Mouse (Mus musculus) forebrain, postnatal 0 days (tissue): ENCODE measurements around the gene Tedc1. TPM values are rescaled to one million over a fixed set of nuclear protein-coding genes. Genes with fewer than 3 reads are reported as not detected.

Experiments used
- ATAC-seq: fragments of 200-750 bp; cut with Nextera tagmentation; 2 replicates; pipeline ENCODE4 v1.8.0; 2017; ENCODE audit warnings: mild to moderate bottlenecking, moderate library complexity
- DNase-seq: peaks from one replicate; pipeline ENCODE4 v3.0.0-alpha.2; 2015
- H3K27ac ChIP-seq: fragments of 300-500 bp; sonication (generic); 2 replicates; pipeline ENCODE4 v1.5.1; 2014; ENCODE audit warnings: low read depth, mild to moderate bottlenecking, antibody characterized with exemption, low read length, moderate library complexity, mixed read lengths
- H3K27me3 ChIP-seq: fragments of 300-500 bp; sonication (generic); 2 replicates; pipeline ENCODE4 v1.6.1; 2014; ENCODE audit warnings: mild to moderate bottlenecking, low read length, mixed read lengths; ENCODE audit not compliant: insufficient read depth
- H3K36me3 ChIP-seq: fragments of 300-500 bp; sonication (generic); 2 replicates; pipeline ENCODE4 v1.6.1; 2014; ENCODE audit warnings: mild to moderate bottlenecking, moderate library complexity; ENCODE audit not compliant: insufficient read depth
- H3K4me1 ChIP-seq: fragments of 300-500 bp; sonication (generic); 2 replicates; pipeline ENCODE4 v1.6.1; 2014; ENCODE audit warnings: antibody characterized with exemption; ENCODE audit not compliant: insufficient read depth
- H3K4me2 ChIP-seq: fragments of 300-500 bp; sonication (generic); 2 replicates; pipeline ENCODE4 v1.6.1; 2014; ENCODE audit warnings: low read depth, mild to moderate bottlenecking, moderate library complexity
- H3K4me3 ChIP-seq: fragments of 300-500 bp; sonication (generic); 2 replicates; pipeline ENCODE4 v1.5.1; 2014; ENCODE audit warnings: low read depth, low read length, mixed read lengths
- H3K9ac ChIP-seq: fragments of 300-500 bp; sonication (generic); 2 replicates; pipeline ENCODE4 v1.6.1; 2014; ENCODE audit warnings: mild to moderate bottlenecking
- H3K9me3 ChIP-seq: fragments of 300-500 bp; sonication (generic); 2 replicates; pipeline ENCODE4 v1.6.1; 2016; ENCODE audit warnings: low read length
- CTCF ChIP-seq: sonication (generic); IDR thresholded peaks from 2 replicates; pipeline ENCODE4 v1.5.1; 2016; ENCODE audit warnings: antibody characterized with exemption, control low read depth, low read depth
- WGBS: fragments of 180-500 bp; shearing (Covaris S2); extraction: QIAGEN DNeasy Blood & Tissue Kit; methylation state at CpG from one replicate; pipeline ENCODE4 v1.1.7; 2014; 5-methylcytosine and 5-hydroxymethylcytosine counted together
- polyA plus RNA-seq: library from polyadenylated mRNA; unstranded; fragments of >200 nt; fragmentation: Nextera tagmentation; extraction: Ambion mirVana; gene quantifications from 2 replicates; pipeline ENCODE4 v1.2.1, GENCODE M21; 2015
- total RNA-seq: library from RNA; depleted of rRNA; stranded (reverse); fragments of >200 nt; gene quantifications from 2 replicates; pipeline ENCODE4 v1.2.3, GENCODE M21; 2014

Gene Tedc1
- total and polyA plus RNA-seq, 2 experiments from 2014 or later = 8.6 to 10.0 TPM

- no peak for TF ChIP-seq CTCF
- H3K4me3 ChIP-seq = peak overlapping the region; percentile 34
- H3K36me3 ChIP-seq = no peaks in the 10 kb centered on the region
- peak overlapping the region; percentile 62; the same call in 1 of the 2 replicates for H3K27ac ChIP-seq
- H3K9ac ChIP-seq = peak overlapping the region; percentile 45
- peak overlapping the region; percentile 58 for H3K4me2 ChIP-seq
- ATAC-seq = no peak
- no peak for DNase-seq
- H3K27me3 ChIP-seq = no peaks in the 10 kb centered on the region; the same call in 1 of the 2 replicates
- H3K9me3 ChIP-seq = no peaks in the 10 kb centered on the region
- WGBS = 85% methylated on average over 6 of the region's 6 CpGs
- peaks cover 18% of the 10 kb centered on the region; the same call in 1 of the 2 replicates for H3K4me1 ChIP-seq
Observed at GRCm38 (mm10) chr12:113154747-113155075, 1.5 kb upstream of the Tedc1 start.

GRCm38 (mm10) chr12:113155076-113155771, 997 bp upstream of the Tedc1 start:
- no peak for TF ChIP-seq CTCF
- no peak for ATAC-seq

GRCm38 (mm10) chr12:113156540-113156929, 314 bp downstream of the Tedc1 start:
- H3K9me3 ChIP-seq = no peaks in the 10 kb centered on the region
- DNase-seq (no peak), ATAC-seq (no peak)
- no peak for TF ChIP-seq CTCF
- peaks cover 17% of the 10 kb centered on the region; the same call in 1 of the 2 replicates for H3K4me1 ChIP-seq
- H3K9ac ChIP-seq = peak overlapping the region; percentile 37; the same call in 1 of the 2 replicates
- H3K4me3 ChIP-seq = peak overlapping the region; percentile 63
- H3K36me3 ChIP-seq = no peaks in the 10 kb centered on the region
- H3K27ac ChIP-seq = no peak overlapping the region
- H3K27me3 ChIP-seq = no peaks in the 10 kb centered on the region
- peak overlapping the region; percentile 93 for H3K4me2 ChIP-seq
- under 1% methylated on average over 23 of the region's 23 CpGs for WGBS

More at GRCm38 (mm10) chr12:113155076-113155771, 997 bp upstream of the Tedc1 start:
- Histone ChIP-seq H3K4me2 (peak overlapping the region; percentile 58), H3K27ac (peak overlapping the region; percentile 62), H3K9ac (peak overlapping the region; percentile 45), H3K9me3 (no peaks in the 10 kb centered on the region), H3K4me1 (peaks cover 18% of the 10 kb centered on the region; the same call in 1 of the 2 replicates), H3K4me3 (peak overlapping the region; percentile 34), H3K27me3 (no peaks in the 10 kb centered on the region; the same call in 1 of the 2 replicates), H3K36me3 (no peaks in the 10 kb centered on the region)
- 8% methylated on average over 32 of the region's 32 CpGs for WGBS
- DNase-seq = no peak

- Histone ChIP-seq H3K27ac (no peak overlapping the region), H3K4me3 (peak overlapping the region; percentile 63), H3K9me3 (no peaks in the 10 kb centered on the region), H3K36me3 (no peaks in the 10 kb centered on the region), H3K9ac (peak overlapping the region; percentile 37; the same call in 1 of the 2 replicates), H3K4me2 (peak overlapping the region; percentile 93), H3K27me3 (no peaks in the 10 kb centered on the region), H3K4me1 (peaks cover 12% of the 10 kb centered on the region; the same call in 1 of the 2 replicates)
- TF ChIP-seq CTCF = no peak
- ATAC-seq (no peak), DNase-seq (no peak)
- 23% methylated on average over 8 of the region's 8 CpGs for WGBS
Observed at GRCm38 (mm10) chr12:113157002-113157401, 781 bp downstream of the Tedc1 start.

GRCm38 (mm10) chr12:113157521-113157920, 1.3 kb downstream of the Tedc1 start:
- Histone ChIP-seq H3K9me3 (no peaks in the 10 kb centered on the region), H3K27me3 (no peaks in the 10 kb centered on the region), H3K4me2 (no peak overlapping the region), H3K4me1 (peaks cover 11% of the 10 kb centered on the region; the same call in 1 of the 2 replicates), H3K36me3 (no peaks in the 10 kb centered on the region), H3K4me3 (no peak overlapping the region), H3K9ac (no peak overlapping the region), H3K27ac (no peak overlapping the region)
- DNase-seq = no peak
- no peak for TF ChIP-seq CTCF
- 90% methylated on average over 8 of the region's 8 CpGs for WGBS
- ATAC-seq = no peak

GRCm38 (mm10) chr12:113157971-113158370, 1.8 kb downstream of the Tedc1 start:
- H3K27me3 ChIP-seq = no peaks in the 10 kb centered on the region
- no peak overlapping the region for H3K27ac ChIP-seq
- 91% methylated on average over 8 of the region's 8 CpGs for WGBS
- H3K9ac ChIP-seq = no peak overlapping the region
- DNase-seq (no peak), ATAC-seq (no peak)
- no peaks in the 10 kb centered on the region for H3K9me3 ChIP-seq
- H3K4me3 ChIP-seq = no peak overlapping the region
- H3K36me3 ChIP-seq = no peaks in the 10 kb centered on the region
- H3K4me2 ChIP-seq = no peak overlapping the region
- TF ChIP-seq CTCF = no peak
- peaks cover 11% of the 10 kb centered on the region; the same call in 1 of the 2 replicates for H3K4me1 ChIP-seq

GRCm38 (mm10) chr12:113163561-113164006, 7.4 kb downstream of the Tedc1 start:
- ATAC-seq = peak; percentile 93
- peak; percentile 61 for DNase-seq
- H3K27ac ChIP-seq = peak overlapping the region; percentile 59
- H3K9ac ChIP-seq = no peak overlapping the region
- H3K27me3 ChIP-seq = no peaks in the 10 kb centered on the region
- H3K9me3 ChIP-seq = no peaks in the 10 kb centered on the region
- 52% methylated on average over 11 of the region's 11 CpGs for WGBS
- no peak overlapping the region for H3K4me2 ChIP-seq
- no peaks in the 10 kb centered on the region for H3K4me1 ChIP-seq
- no peak overlapping the region for H3K4me3 ChIP-seq
- 0 out of 2 replicates have a peak, but pooled peaks cover 4% of the 10 kb centered on the region for H3K36me3 ChIP-seq
- TF ChIP-seq CTCF = no peak
